Mouse (Mus musculus) left cerebral cortex, postnatal 4 days (tissue): ENCODE data around the gene Arfgef2. TPM values are rescaled to one million over a fixed set of nuclear protein-coding genes. Genes with fewer than 3 reads are reported as not detected.
A peak's percentile ranks its signal among the peaks of the same experiment; 100 is the strongest.

ENCODE experiments used
- DNase-seq: peaks from one replicate; pipeline ENCODE4 v3.0.0-alpha.2; 2022
- intact Hi-C: fragments of 180-260 bp; cut with DNase I; formaldehyde crosslinking; loops from one replicate; pipeline ENCODE4 v1.15.1; 2025
- total RNA-seq, 2 experiments: library from RNA; stranded (reverse); gene quantifications; 2 replicates each; pipeline ENCODE4 v1.2.3; 2021

Gene Arfgef2
- total RNA-seq, 2 experiments from 2014 or later: 34.4 to 35.3 TPM

DNA sequence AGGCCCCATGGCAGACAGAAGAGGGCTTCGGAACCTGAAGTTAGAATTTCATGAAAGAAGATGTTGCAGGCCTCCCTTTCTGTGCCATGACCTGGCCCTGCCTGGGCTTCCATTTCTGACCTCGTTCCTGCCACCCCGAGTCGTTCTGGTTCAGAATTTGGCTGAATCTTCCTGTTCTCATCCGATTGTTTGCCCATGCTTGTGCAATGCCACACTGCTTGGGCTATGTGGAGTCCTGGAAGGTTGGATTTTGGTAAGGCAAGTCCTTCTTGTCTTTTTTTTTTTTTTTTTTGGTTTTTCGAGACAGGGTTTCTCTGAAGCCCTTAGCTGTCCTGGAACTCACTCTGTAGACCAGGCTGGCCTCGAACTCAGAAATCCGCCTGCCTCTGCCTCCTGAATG is 50.4 kb downstream of the Arfgef2 start:
- intact Hi-C loops: loop anchor here (10.0 kb wide), 1 partner anchor 261 kb away; no protein-coding TSS in a partner anchor
- DNase-seq: no peak

DNA sequence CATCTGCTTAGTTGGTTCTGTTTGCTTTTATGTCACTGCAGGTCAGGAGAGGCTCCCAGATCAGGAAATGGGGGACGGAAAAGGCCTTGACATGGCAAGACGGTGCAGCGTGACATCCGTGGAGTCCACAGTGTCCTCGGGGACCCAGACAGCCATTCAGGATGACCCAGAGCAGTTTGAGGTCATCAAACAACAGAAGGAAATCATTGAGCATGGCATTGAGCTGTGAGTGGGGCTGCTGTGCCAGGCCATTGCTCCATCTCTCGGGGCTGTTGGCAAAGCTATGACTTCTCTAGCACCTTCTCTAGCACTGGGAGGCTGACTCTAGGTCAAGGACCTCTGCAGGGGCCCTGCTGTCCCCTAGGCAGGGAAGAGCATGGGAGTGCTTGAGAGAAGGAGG is 51.0 kb downstream of the Arfgef2 start:
- intact Hi-C loops: loop anchor here (10.0 kb wide), 1 partner anchor 262 kb away; no protein-coding TSS in a partner anchor
- DNase-seq: no peak

DNA sequence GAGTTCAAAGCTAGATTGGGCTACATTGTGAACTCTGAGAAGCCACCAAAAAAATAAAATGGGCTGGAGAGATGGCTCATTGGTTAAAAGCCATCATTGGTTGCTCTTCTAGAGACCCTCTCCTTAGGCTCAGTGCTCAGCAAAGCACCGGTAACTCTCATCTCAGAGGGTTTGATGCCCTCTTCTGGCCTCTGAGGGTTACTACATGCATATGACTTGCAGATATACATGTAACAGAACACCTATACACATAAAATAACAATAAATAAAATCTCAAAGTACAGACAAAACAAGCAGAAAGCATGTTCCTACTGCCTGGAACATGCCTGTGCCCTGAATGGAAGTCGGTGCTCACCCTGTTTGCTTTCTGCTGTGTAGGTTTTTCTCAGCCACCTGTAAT is 51.7 kb downstream of the Arfgef2 start:
- no peak for DNase-seq
- intact Hi-C loops: loop anchor here (10.0 kb wide), 1 partner anchor 262 kb away; no protein-coding TSS in a partner anchor

DNA sequence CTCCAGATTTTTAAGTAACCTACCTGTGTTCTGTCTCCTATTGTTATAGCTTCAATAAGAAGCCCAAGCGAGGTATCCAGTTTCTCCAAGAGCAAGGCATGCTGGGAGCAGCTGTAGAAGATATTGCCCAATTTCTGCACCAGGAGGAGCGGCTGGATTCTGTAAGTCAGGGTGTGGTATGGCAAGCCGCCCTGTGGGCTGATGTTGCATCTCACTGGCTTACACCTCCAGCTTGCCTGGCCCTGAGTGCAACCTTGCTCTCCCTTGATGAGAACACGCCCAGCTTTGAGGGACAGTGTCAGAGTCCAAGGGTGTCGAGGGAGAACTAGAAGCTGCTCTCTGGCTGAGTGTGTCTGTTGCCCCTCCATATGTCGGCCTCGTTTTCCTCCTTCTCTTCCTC is 53.8 kb downstream of the Arfgef2 start:
- intact Hi-C loops: loop anchor here (10.0 kb wide), 1 partner anchor 264 kb away; no protein-coding TSS in a partner anchor
- DNase-seq: no peak

DNA sequence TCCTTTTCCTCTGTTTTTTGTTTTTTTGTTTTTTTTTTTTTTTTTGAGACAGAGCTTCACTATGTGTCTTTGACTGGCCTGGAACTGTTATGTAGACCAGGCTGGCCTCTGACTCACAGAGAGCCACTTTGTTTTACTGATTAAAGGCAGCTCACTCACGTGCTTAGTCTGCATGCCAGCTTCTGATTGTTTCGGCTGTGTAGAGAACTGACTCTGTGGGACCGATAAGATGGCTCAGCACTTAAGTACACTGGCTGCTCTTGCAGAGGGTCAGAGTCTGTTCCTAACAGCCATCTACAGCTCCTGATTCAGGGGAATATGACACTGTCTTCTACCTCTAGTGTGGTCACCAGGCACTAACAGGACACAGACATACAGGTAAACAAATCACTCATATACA is 57.1 kb downstream of the Arfgef2 start:
- no peak for DNase-seq
- intact Hi-C loops: no loop called here

DNA sequence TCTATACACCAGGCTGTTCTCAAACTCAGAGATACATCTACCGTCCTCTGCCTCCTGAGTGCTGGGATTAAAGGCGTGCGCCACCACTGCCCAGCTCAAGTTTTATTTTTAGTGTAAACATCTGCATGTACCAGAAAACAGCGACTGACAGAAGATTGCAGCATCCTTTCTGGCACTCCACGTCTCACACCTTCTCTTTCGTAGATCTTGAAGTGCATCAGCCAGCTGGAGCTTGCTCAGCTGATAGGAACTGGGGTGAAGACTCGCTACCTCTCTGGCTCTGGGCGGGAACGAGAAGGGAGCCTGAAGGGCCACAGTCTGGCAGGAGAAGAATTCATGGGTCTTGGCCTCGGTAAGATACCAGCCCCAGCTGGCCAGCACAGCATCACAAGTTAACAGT is 60.1 kb downstream of the Arfgef2 start:
- no peak for DNase-seq
- intact Hi-C loops: no loop called here

DNA sequence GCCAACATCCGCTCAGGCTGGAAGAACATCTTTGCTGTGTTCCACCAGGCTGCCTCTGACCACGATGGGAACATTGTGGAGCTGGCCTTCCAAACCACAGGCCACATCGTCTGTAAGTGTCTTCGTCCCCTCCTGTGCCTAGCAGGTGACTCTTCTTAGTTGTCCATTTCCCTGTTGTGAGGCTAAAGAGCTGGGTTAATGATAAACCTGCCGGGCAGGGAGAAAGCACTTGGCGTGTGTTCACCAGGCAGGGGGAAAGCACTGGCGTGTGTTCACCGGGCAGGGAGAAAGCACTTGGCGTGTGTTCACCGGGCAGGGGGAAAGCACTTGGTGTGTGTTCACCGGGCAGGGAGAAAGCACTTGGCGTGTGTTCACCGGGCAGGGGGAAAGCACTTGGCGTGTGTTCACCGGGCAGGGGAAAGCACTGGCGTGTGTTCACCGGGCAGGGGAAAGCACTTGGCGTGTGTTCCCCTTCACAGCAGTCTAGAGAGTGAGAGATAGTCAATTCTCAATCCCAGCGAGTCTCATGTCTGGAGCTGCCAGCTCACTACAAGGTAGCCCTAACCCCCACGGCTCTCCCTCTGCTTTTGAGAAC is 65.0 kb downstream of the Arfgef2 start:
- intact Hi-C loops: no loop called here
- peak; percentile 54 for DNase-seq

DNA sequence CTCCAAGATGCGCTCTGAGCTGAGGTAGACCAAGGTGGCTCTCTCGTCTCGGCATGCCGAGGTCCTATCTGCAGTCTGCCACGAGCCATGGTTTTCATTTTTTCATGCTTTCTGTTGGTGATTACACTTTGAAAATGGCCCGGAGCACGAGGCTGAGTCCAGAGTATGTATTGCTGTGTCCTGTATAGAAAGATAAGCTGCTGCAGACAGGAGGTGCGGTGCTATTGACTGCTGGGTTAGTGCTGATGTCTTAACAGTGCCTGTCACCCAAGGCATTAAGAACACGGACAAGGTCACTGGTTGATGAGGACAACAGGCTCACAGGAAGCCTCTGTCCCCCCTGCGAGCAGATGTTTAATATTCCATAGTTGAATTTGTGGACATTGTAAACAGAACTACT is 65.5 kb downstream of the Arfgef2 start:
- DNase-seq: no peak
- intact Hi-C loops: no loop called here

DNA sequence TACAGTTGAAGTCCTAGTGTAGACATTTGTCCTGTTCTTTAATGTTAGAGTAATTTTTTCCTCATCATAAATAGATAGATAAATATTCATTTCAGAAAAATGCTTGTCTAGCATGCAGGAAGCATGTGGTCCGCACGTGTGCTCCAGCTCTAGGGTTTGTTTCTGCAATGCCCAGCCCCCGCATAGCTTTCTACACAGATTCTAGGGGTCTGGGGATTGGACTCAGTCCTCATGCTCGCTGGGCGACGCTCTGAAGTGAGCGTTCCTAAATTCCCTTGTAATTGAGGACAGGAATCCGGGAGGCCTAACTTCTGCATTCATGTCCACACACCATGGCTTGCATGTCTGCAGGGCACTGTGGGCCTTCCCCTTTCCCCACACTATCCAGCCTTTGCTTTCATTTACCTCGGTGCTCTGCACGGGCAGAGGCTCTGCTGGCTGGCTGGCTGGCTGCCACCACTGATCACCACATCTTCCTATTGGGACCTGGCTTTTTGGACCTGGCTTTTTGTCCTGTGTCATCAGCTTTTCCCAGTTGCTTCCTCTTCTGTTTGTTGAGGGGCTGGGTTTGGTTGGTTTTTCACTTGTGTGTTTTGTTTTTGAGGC is 69.4 kb downstream of the Arfgef2 start:
- intact Hi-C loops: loop anchor here (5.0 kb wide), 1 partner anchor 37 kb away; no protein-coding TSS in a partner anchor
- DNase-seq: peak; percentile 27

DNA sequence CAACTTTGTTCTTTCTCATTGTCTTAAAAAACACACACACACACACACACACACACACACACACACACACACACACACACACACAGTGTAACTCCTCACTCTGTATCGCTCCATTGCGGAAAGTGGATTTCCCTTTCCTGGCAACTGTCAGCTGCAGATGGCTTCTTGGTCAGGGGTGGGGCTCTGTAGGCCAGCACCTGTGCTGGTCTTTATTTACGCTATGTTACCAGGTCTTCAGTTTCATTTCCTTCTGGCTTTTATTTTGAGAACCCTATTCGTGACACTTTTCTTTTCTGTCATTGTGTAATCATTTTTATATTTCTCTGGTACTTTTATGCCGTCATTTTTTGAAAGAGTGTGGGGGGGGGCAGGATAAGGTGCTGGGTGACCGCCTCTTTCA is 70.2 kb downstream of the Arfgef2 start:
- intact Hi-C loops: loop anchor here (5.0 kb wide), 1 partner anchor 38 kb away; no protein-coding TSS in a partner anchor
- DNase-seq: no peak

DNA sequence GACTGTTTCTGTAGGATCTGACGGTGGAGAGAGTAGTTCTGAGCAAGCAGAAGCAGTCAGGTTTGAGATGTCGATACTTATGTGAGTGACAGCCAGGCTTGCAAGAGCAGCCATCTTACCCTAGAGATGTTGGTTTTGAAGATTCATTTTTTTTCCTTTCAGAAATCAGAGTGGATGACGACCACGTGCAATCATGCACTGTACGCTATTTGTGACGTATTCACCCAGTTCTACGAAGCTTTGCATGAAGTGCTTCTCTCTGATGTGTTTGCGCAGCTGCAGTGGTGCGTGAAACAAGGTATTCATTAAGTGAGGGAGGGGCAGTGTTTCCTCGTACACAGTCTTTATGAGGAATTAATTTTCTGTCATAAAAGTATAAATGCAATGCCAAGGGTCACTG is 70.9 kb downstream of the Arfgef2 start:
- intact Hi-C loops: loop anchor here (5.0 kb wide), 1 partner anchor 39 kb away; no protein-coding TSS in a partner anchor
- no peak for DNase-seq

DNA sequence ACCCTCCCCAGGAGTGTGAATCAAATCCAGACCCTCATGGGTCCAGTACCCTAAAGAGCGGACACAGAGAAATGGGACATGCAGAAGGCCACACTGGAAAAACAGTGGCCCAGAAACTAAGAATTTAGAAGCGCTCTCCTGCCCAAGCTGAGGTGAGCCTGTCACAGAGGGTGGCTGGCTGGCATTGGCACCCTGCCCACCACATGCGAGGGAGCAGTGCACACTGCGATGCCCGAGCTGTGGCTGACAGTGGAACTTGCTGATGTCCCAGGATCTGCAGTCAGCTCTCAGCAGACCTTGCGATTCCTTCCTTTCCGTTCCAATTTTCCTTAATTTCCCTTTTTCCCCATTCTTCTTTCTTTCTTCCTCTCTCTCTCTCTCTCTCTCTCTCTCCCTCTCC is 79.7 kb downstream of the Arfgef2 start:
- peak; percentile 64 for DNase-seq
- intact Hi-C loops: no loop called here

DNA sequence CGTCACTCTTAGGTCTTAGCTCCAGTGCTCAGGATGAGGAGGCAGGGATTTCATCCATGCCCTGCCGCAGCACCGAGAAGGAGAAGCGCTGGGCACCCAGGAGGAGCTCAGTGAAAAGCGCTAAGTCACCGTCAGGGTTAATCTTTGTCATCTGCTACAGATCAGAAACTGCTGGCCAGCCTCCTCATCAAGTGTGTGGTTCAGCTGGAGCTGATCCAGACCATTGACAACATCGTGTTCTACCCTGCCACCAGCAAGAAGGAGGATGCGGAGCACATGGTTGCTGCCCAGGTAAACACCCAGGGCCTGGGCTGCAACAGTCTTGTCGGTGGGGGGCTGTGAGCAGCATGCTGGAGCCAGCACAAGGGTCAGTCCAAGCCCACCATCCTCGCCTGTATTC is 80.2 kb downstream of the Arfgef2 start:
- intact Hi-C loops: no loop called here
- DNase-seq: no peak

DNA sequence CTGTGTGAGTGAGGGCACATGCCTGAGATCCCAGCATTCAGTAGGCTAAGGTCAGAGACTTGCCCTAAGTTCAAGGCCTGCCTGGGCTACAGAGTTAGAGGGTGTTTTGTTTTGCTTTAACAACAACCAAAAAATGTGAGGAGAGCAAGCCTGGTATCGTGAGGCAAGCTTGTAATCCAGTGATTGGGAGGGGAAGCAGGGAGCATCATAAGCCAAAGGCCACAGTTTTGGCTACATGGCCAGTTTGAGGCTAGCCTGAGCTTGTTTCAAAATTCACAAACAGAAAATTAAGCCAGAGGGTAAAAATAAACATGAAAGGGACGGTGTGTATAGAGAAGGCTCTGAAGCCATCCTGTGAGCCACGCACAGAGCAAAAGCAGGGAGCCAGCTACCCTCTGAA is 80.8 kb downstream of the Arfgef2 start:
- no peak for DNase-seq

DNA sequence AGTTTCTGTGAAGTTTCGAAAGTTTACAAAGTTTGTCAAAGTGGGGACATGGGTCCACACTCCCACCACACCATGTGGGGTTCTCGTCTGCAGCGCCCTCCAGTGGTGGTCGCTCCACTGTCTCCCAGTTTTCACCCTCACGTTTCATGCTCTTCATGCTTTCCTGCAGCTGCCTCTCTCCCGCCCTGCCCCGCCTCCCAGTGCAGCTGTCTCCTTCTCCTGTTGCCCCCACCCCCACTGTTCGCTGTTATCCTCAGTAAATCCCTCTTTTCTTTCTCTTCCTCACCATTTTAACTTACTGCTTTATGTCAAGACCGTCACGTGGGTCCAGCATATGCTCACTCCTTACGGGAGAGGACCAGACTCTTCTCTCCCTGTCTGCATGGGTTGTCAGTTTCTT is 82.4 kb downstream of the Arfgef2 start:
- intact Hi-C loops: no loop called here

More for the DNA sequence above, 80.8 kb downstream of the Arfgef2 start:
- intact Hi-C loops: no loop called here

DNA sequence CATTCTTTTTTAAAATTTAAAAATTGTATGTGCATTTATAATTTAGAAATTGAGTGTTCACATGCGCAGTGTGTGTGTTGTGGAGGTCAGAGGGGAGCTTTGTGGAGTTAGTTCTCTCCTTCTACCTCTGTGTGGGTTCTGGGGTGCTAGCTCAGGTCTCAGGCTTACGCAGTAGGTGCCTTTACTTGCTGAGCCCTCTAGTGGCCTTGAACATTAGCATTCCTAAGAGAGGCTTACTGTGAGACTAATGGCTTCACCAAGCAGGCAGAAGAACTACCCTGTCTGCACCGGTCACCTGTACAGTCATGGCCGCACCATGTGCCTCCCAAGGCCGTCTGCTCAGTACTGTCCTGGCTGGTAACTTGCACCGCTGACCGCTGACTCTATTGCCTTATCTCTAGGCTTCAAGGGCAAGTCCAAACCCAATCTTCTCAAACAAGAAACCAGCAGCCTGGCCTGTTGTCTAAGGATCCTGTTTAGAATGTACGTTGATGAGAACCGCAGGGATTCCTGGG is 86.0 kb downstream of the Arfgef2 start:
- no peak for DNase-seq
- intact Hi-C loops: no loop called here

More for the DNA sequence above, 82.4 kb downstream of the Arfgef2 start:
- no peak for DNase-seq

DNA sequence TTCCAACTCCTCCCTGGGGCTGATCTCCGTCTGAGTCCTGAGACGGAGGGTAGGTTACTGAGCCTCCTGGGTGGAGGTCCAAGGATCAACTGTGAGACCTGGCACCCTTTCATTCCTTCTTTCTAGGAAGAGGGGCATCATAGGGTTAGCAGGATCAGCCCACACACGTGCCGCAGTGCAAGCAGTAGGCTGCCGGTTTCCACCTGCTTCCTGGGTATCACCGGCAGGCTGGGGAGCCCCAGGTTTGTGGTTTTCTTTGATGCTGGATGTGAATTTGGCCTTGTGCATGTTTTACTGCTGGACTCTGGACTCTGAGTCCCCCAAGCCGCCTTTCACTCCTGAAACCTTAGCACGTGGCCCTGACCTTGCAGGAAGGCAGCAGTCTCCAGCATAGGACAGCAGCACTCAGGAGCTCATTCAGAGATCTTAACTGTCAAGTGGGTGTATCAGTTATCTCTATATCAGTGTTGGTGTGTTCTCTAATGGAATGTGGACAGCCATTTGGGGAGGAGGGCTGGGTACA is 86.8 kb downstream of the Arfgef2 start:
- intact Hi-C loops: no loop called here
- DNase-seq: no peak

DNA sequence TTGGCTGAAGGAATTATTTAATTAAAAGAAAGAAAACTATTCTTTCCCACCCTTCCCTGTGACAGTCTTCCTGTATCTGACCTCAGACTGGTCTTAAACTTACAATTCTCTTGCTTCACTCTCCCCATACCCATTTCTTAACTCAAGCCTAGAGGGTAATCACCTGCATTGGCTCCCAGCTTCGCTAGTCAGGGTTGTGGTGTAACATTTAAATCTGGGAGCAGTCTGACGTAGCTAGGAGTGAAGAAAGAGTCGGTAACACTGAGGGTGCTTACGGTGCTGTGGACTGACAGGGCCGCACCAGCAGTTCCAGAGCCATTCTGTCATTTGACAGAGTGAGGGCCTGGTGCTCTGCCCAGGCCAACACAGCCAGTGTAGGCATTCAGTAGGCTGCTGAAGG is 87.6 kb downstream of the Arfgef2 start:
- DNase-seq: no peak
- intact Hi-C loops: no loop called here

DNA sequence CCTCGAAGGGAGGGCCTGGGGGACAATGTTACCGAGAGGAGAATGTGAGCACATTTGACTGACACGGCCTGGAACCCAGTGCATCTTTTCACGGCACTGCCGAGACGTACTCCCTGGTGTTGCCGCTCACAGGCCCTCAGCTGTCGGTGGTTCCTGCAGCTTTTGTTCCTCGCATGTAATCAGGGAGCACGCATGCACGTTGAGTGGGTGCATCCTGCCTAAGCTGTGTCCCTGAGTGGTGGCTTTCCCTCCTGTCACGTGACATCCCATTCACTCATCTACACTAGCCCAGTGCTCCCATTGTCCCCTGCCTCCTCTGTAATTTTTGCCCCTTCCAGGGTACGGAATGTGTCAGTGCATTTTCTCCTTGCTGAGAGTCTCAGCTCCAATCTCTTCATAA is 91.0 kb downstream of the Arfgef2 start:
- no peak for DNase-seq
- intact Hi-C loops: no loop called here

DNA sequence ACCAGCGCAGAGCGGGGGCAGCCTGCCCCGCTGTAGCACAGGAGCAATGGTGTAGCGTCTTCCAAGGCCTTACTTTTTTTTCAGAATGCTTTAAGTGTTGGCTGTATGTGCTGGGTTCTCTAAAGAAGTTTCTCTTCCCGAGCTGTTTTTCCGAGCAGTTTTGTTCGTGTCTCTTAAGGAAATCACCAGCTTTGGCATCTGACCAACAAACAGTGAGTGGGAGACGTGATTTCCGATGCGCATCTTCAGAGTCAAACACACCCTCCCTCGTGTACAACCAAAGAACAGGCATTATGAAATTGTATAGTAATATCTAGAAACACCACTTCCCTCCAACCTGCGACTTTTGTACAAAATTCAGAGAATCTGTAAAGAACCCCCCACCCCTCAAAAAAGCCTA is 91.6 kb downstream of the Arfgef2 start:
- DNase-seq: no peak
- intact Hi-C loops: no loop called here

DNA sequence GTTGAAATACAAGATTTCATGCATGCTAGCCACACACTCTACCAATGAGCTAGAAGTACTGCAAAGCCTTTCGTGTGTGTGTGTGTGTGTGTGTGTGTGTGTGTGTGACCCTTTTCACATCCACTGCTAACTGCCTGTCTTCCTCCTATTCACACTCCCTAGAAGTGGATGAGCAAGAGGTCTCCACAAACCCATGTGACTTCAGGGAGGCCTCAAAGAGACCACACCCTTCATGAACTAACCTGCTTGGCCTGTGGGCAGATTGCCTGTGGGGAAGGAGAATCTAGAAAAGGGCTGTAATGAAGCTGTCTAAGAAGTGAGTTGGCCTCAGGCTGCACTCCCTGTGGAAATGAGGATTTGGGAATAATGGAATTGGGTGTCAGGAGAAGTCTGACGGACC is 93.8 kb downstream of the Arfgef2 start:
- DNase-seq: no peak
- intact Hi-C loops: no loop called here

DNA sequence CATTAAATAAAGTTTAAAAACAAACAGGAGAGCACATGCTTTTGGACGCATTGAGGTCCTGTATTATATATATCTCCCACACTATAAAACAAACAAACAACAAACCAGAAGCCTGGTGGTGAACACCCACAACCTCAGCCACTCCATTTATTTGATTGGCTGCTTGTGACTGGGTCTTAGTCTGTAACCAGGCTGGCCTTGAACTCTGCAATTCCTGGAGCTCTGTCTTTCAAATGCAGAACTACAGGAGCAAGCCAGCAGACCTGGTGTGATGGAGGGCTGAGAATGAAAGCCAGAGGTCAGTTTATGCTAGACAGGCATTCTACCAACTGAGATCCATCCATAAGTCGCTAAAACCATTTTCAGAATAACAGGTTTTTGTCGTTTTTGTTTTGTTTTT is 94.4 kb downstream of the Arfgef2 start:
- intact Hi-C loops: no loop called here
- no peak for DNase-seq
